Mouse (Mus musculus): ENCODE results near the gene Lrrc74b. TPM values are rescaled to one million over a fixed set of nuclear protein-coding genes. Genes with fewer than 3 reads are reported as not detected.
"Not testable (repeated sequence)": the region's sequence is repeated elsewhere in the genome, so short reads cannot be mapped to it uniquely, and the experiment has no call there.

Gene Lrrc74b
- total RNA-seq, 1 experiment: 0.09 TPM

GRCm38 (mm10) chr16:17510686-17511085 is 50.4 kb downstream of the Lrrc74b start:
- in situ Hi-C loops (cut with MboI; ENCODE audit: low sequenced_read_pairs in 2 of 2, unreplicated experiment in 2 of 2): no loop called here
- no peak for DNase-seq (ENCODE audit: low read depth, low spot score)
- H3K4me3 ChIP-seq (ENCODE audit: insufficient read depth in 1 of 2, low read depth in 1 of 2, low read length in 2 of 2, poor library complexity in 1 of 2, severe bottlenecking in 1 of 2): no peak overlapping the region
- H3K9me3 ChIP-seq (ENCODE audit: control insufficient read depth, insufficient read depth, low read depth, low read length): no peaks in the 10 kb centered on the region
- TF ChIP-seq CHD2 (IDR thresholded peaks at IDR 0.05; ENCODE audit: low read depth, low read length) (no peak), MAFK (IDR thresholded peaks at IDR 0.05; ENCODE audit: insufficient read depth, low read depth, low read length) (no peak), ZNF384 (IDR thresholded peaks at IDR 0.05; ENCODE audit: low read depth, low read length) (no peak), ZC3H11A (IDR thresholded peaks at IDR 0.05; ENCODE audit: borderline replicate concordance, low read depth, low read length) (no peak), HCFC1 (IDR thresholded peaks at IDR 0.05; ENCODE audit: borderline replicate concordance, insufficient read depth, low read length) (no peak)
- H3K36me3 ChIP-seq (ENCODE audit: control insufficient read depth, insufficient read depth, low read length, poor library complexity, severe bottlenecking): peaks cover 2% of the 10 kb centered on the region; the same call in 1 of the 2 replicates
- H3K27ac ChIP-seq (ENCODE audit: insufficient read depth, low read depth, low read length, poor library complexity, severe bottlenecking): no peak overlapping the region
- H3K4me1 ChIP-seq (ENCODE audit: control insufficient read depth in 2 of 2, insufficient read depth in 2 of 2, low read length in 2 of 2, poor library complexity in 1 of 2): 0 out of 4 replicates have a peak, but pooled peaks cover 0 to 2% of the 10 kb centered on the region in 2 experiments
- no peak overlapping the region for H3K9ac ChIP-seq (ENCODE audit: insufficient read depth, low read depth, low read length, poor library complexity, severe bottlenecking)

DNA sequence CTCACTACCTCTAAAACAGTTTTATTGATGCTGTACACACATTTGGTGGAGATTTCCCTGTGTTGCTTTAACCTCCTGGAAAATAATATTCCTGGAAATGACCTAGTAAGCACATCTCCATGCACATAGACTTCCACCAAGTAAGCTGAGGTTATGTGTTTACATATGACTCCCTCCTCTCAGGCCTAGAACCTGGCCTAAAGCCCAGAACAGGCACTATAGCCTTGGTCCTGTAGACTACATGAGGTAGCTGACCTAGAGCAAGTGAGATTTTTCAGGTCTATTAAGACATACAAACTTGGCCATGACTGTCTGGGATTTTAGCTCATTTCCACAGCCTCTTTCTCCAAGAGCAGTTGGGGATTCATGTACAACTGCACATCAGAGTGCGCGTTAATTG is 50.9 kb downstream of the Lrrc74b start:
- Histone ChIP-seq H3K27ac (ENCODE audit: insufficient read depth, low read depth, low read length, poor library complexity, severe bottlenecking) (no peak overlapping the region), H3K9me3 (ENCODE audit: control insufficient read depth, insufficient read depth, low read depth, low read length) (no peaks in the 10 kb centered on the region), H3K4me3 (ENCODE audit: insufficient read depth in 1 of 2, low read depth in 1 of 2, low read length in 2 of 2, poor library complexity in 1 of 2, severe bottlenecking in 1 of 2) (no peak overlapping the region), H3K36me3 (ENCODE audit: control insufficient read depth, insufficient read depth, low read length, poor library complexity, severe bottlenecking) (peaks cover 2% of the 10 kb centered on the region; the same call in 1 of the 2 replicates), H3K4me1 (ENCODE audit: control insufficient read depth in 2 of 2, insufficient read depth in 2 of 2, low read length in 2 of 2, poor library complexity in 1 of 2) (0 out of 4 replicates have a peak, but pooled peaks cover 0 to 2% of the 10 kb centered on the region in 2 experiments), H3K9ac (ENCODE audit: insufficient read depth, low read depth, low read length, poor library complexity, severe bottlenecking) (no peak overlapping the region)
- no peak for DNase-seq (ENCODE audit: low read depth, low spot score)
- in situ Hi-C loops (cut with MboI; ENCODE audit: low sequenced_read_pairs in 2 of 2, unreplicated experiment in 2 of 2): no loop called here
- TF ChIP-seq HCFC1 (IDR thresholded peaks at IDR 0.05; ENCODE audit: borderline replicate concordance, insufficient read depth, low read length) (no peak), MAFK (IDR thresholded peaks at IDR 0.05; ENCODE audit: insufficient read depth, low read depth, low read length) (no peak), CHD2 (IDR thresholded peaks at IDR 0.05; ENCODE audit: low read depth, low read length) (no peak), ZC3H11A (IDR thresholded peaks at IDR 0.05; ENCODE audit: borderline replicate concordance, low read depth, low read length) (no peak), ZNF384 (IDR thresholded peaks at IDR 0.05; ENCODE audit: low read depth, low read length) (no peak)

GRCm38 (mm10) chr16:17509240-17509597 is 51.8 kb downstream of the Lrrc74b start:
- Histone ChIP-seq H3K9me3 (ENCODE audit: control insufficient read depth, insufficient read depth, low read depth, low read length) (no peaks in the 10 kb centered on the region), H3K27ac (ENCODE audit: insufficient read depth, low read depth, low read length, poor library complexity, severe bottlenecking) (no peak overlapping the region), H3K36me3 (ENCODE audit: control insufficient read depth, insufficient read depth, low read length, poor library complexity, severe bottlenecking) (peaks cover 2% of the 10 kb centered on the region; the same call in 1 of the 2 replicates), H3K4me1 (ENCODE audit: control insufficient read depth in 2 of 2, insufficient read depth in 2 of 2, low read length in 2 of 2, poor library complexity in 1 of 2) (0 out of 4 replicates have a peak, but pooled peaks cover 0 to 2% of the 10 kb centered on the region in 2 experiments), H3K4me3 (ENCODE audit: insufficient read depth in 1 of 2, low read depth in 1 of 2, low read length in 2 of 2, poor library complexity in 1 of 2, severe bottlenecking in 1 of 2) (peak overlapping the region; percentile 84 to 89), H3K9ac (ENCODE audit: insufficient read depth, low read depth, low read length, poor library complexity, severe bottlenecking) (peak overlapping the region; percentile 89)
- no peak for TF ChIP-seq MAFK (IDR thresholded peaks at IDR 0.05; ENCODE audit: insufficient read depth, low read depth, low read length)
- TF ChIP-seq HCFC1 (IDR thresholded peaks at IDR 0.05; ENCODE audit: borderline replicate concordance, insufficient read depth, low read length): no peak
- TF ChIP-seq ZC3H11A (IDR thresholded peaks at IDR 0.05; ENCODE audit: borderline replicate concordance, low read depth, low read length): no peak
- no peak for TF ChIP-seq ZNF384 (IDR thresholded peaks at IDR 0.05; ENCODE audit: low read depth, low read length)
- TF ChIP-seq CHD2 (IDR thresholded peaks at IDR 0.05; ENCODE audit: low read depth, low read length): no peak
- in situ Hi-C loops (cut with MboI; ENCODE audit: low sequenced_read_pairs in 2 of 2, unreplicated experiment in 2 of 2): no loop called here
- DNase-seq (ENCODE audit: low read depth, low spot score): peak; percentile 25

GRCm38 (mm10) chr16:17508546-17509239 is 52.4 kb downstream of the Lrrc74b start, which contains the start of gene Lztr1:
TSS of gene Lztr1 (plus strand) at chr16:17508688.
- TF ChIP-seq MAFK (IDR thresholded peaks at IDR 0.05; ENCODE audit: insufficient read depth, low read depth, low read length) (no peak), ZNF384 (IDR thresholded peaks at IDR 0.05; ENCODE audit: low read depth, low read length) (no peak), CHD2 (IDR thresholded peaks at IDR 0.05; ENCODE audit: low read depth, low read length) (peak; percentile 29), HCFC1 (IDR thresholded peaks at IDR 0.05; ENCODE audit: borderline replicate concordance, insufficient read depth, low read length) (peak; percentile 95)

DNA sequence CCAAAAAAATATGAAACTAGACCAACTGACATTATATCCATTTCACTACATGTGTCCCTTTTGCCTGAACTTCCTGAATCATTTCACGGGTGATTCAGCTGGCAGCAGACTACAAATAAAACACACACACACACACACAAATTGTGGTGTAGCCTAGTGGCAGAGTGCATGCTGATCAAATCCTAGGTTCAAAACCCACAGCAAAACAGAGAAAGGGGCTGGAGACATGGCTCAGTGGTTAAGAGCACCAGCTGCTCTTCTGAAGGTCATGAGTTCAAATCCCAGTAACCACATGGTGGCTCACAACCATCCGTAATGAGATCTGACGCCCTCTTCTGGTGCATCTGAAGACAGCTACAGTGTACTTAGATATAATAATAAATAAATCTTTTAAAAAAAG is 53.0 kb downstream of the Lrrc74b start:
- H3K4me1 ChIP-seq (ENCODE audit: control insufficient read depth in 2 of 2, insufficient read depth in 2 of 2, low read length in 2 of 2, poor library complexity in 1 of 2); DNase-seq (ENCODE audit: low read depth, low spot score); in situ Hi-C loops (cut with MboI; ENCODE audit: low sequenced_read_pairs in 2 of 2, unreplicated experiment in 2 of 2); H3K36me3 ChIP-seq (ENCODE audit: control insufficient read depth, insufficient read depth, low read length, poor library complexity, severe bottlenecking); H3K9me3 ChIP-seq (ENCODE audit: control insufficient read depth, insufficient read depth, low read depth, low read length): not testable (repeated sequence)
- peak overlapping the region; percentile 89 for H3K9ac ChIP-seq (ENCODE audit: insufficient read depth, low read depth, low read length, poor library complexity, severe bottlenecking)
- H3K27ac ChIP-seq (ENCODE audit: insufficient read depth, low read depth, low read length, poor library complexity, severe bottlenecking): peak overlapping the region; percentile 84; the same call in 1 of the 2 replicates
- peak overlapping the region; percentile 84 to 89 for H3K4me3 ChIP-seq (ENCODE audit: insufficient read depth in 1 of 2, low read depth in 1 of 2, low read length in 2 of 2, poor library complexity in 1 of 2, severe bottlenecking in 1 of 2)

More at GRCm38 (mm10) chr16:17508546-17509239, 52.4 kb downstream of the Lrrc74b start, which contains the start of gene Lztr1:
- Histone ChIP-seq H3K9me3 (ENCODE audit: control insufficient read depth, insufficient read depth, low read depth, low read length) (no peaks in the 10 kb centered on the region), H3K9ac (ENCODE audit: insufficient read depth, low read depth, low read length, poor library complexity, severe bottlenecking) (peak within 1 kb of the TSS; percentile 89), H3K4me1 (ENCODE audit: control insufficient read depth in 2 of 2, insufficient read depth in 2 of 2, low read length in 2 of 2, poor library complexity in 1 of 2) (0 out of 4 replicates have a peak, but pooled peaks cover 0 to 2% of the 10 kb centered on the region in 2 experiments), H3K27ac (ENCODE audit: insufficient read depth, low read depth, low read length, poor library complexity, severe bottlenecking) (peak within 1 kb of the TSS; percentile 84), H3K36me3 (ENCODE audit: control insufficient read depth, insufficient read depth, low read length, poor library complexity, severe bottlenecking) (peaks cover 2% of the 10 kb centered on the region; the same call in 1 of the 2 replicates), H3K4me3 (ENCODE audit: insufficient read depth in 1 of 2, low read depth in 1 of 2, low read length in 2 of 2, poor library complexity in 1 of 2, severe bottlenecking in 1 of 2) (peak within 1 kb of the TSS; percentile 84 to 89)
- in situ Hi-C loops (cut with MboI; ENCODE audit: low sequenced_read_pairs in 2 of 2, unreplicated experiment in 2 of 2): no loop called here
- DNase-seq (ENCODE audit: low read depth, low spot score): peak; percentile 78
